Mouse (Mus musculus): ENCODE data around the gene Fam208b. TPM values are rescaled to one million over a fixed set of nuclear protein-coding genes. Genes with fewer than 3 reads are reported as not detected.
"Not testable (repeated sequence)": the region's sequence is repeated elsewhere in the genome, so short reads cannot be mapped to it uniquely, and the experiment has no call there.

Fam208b gene
- total and polyA plus RNA-seq, 3 experiments: 7.3 to 126 (median 58.2) TPM

- no peak for DNase-seq (ENCODE audit: low spot score)
- H3K27me3 ChIP-seq (ENCODE audit: insufficient read depth, low read length): no peaks in the 10 kb centered on the region
- no peaks in the 10 kb centered on the region for H3K36me3 ChIP-seq (replicated peaks)
- no peak overlapping the region for H3K4me3 ChIP-seq (ENCODE audit: low read depth, low read length)
- peaks cover 58% of the 10 kb centered on the region for H3K4me1 ChIP-seq (ENCODE audit: insufficient read depth, low read depth, low read length)
- TF ChIP-seq GATA2 (IDR thresholded peaks at IDR 0.05; ENCODE audit: borderline replicate concordance, low read depth, low read length) (no peak), CTCF (IDR thresholded peaks at IDR 0.05; ENCODE audit: low read depth, low read length) (no peak), POLR2AphosphoS5 (IDR thresholded peaks at IDR 0.05; ENCODE audit: insufficient replicate concordance, low read depth, low read length) (no peak), TAL1 (conservative IDR thresholded peaks at IDR 0.05; ENCODE audit: low read depth, low read length) (no peak), GATA1 (IDR thresholded peaks at IDR 0.05; ENCODE audit: borderline replicate concordance, low read length) (no peak)
- ATAC-seq (ENCODE audit: extremely low read depth, insufficient number of reproducible peaks, low FRiP score, poor library complexity, severe bottlenecking): peak; percentile 61
- no peaks in the 10 kb centered on the region for H3K9me3 ChIP-seq (replicated peaks)
Measured at GRCm38 (mm10) chr13:3530451-3530850, 80.5 kb downstream of the Fam208b start.

GRCm38 (mm10) chr13:3526328-3526727, 84.6 kb downstream of the Fam208b start:
- H3K4me1 ChIP-seq (ENCODE audit: insufficient read depth, low read depth, low read length): peaks cover 43% of the 10 kb centered on the region
- ATAC-seq (ENCODE audit: extremely low read depth, insufficient number of reproducible peaks, low FRiP score, poor library complexity, severe bottlenecking): peak; percentile 47
- no peaks in the 10 kb centered on the region for H3K36me3 ChIP-seq (replicated peaks)
- no peak for TF ChIP-seq GATA1 (IDR thresholded peaks at IDR 0.05; ENCODE audit: borderline replicate concordance, low read length)
- TF ChIP-seq POLR2AphosphoS5 (IDR thresholded peaks at IDR 0.05; ENCODE audit: insufficient replicate concordance, low read depth, low read length): no peak
- no peak for TF ChIP-seq GATA2 (IDR thresholded peaks at IDR 0.05; ENCODE audit: borderline replicate concordance, low read depth, low read length)
- TF ChIP-seq TAL1 (conservative IDR thresholded peaks at IDR 0.05; ENCODE audit: low read depth, low read length): no peak
- no peak for TF ChIP-seq CTCF (IDR thresholded peaks at IDR 0.05; ENCODE audit: low read depth, low read length)
- H3K9me3 ChIP-seq (replicated peaks): no peaks in the 10 kb centered on the region
- H3K27me3 ChIP-seq (ENCODE audit: insufficient read depth, low read length): no peaks in the 10 kb centered on the region
- H3K4me3 ChIP-seq (ENCODE audit: low read depth, low read length): no peak overlapping the region
- peak; percentile 42 for DNase-seq (ENCODE audit: low spot score)

- Histone ChIP-seq H3K4me1 (ENCODE audit: insufficient read depth, low read depth, low read length) (peaks cover 36% of the 10 kb centered on the region), H3K9me3 (replicated peaks) (no peaks in the 10 kb centered on the region), H3K4me3 (ENCODE audit: low read depth, low read length) (no peak overlapping the region), H3K27me3 (ENCODE audit: insufficient read depth, low read length) (no peaks in the 10 kb centered on the region), H3K36me3 (replicated peaks) (no peaks in the 10 kb centered on the region)
- DNase-seq (ENCODE audit: low spot score) (no peak), ATAC-seq (ENCODE audit: extremely low read depth, insufficient number of reproducible peaks, low FRiP score, poor library complexity, severe bottlenecking) (no peak)
- TF ChIP-seq GATA2 (IDR thresholded peaks at IDR 0.05; ENCODE audit: borderline replicate concordance, low read depth, low read length): no peak
- TF ChIP-seq TAL1 (conservative IDR thresholded peaks at IDR 0.05; ENCODE audit: low read depth, low read length): no peak
- no peak for TF ChIP-seq CTCF (IDR thresholded peaks at IDR 0.05; ENCODE audit: low read depth, low read length)
- TF ChIP-seq POLR2AphosphoS5 (IDR thresholded peaks at IDR 0.05; ENCODE audit: insufficient replicate concordance, low read depth, low read length): no peak
- TF ChIP-seq GATA1 (IDR thresholded peaks at IDR 0.05; ENCODE audit: borderline replicate concordance, low read length): no peak
Measured at GRCm38 (mm10) chr13:3525611-3526051, 85.3 kb downstream of the Fam208b start.

GRCm38 (mm10) chr13:3523946-3524345, 87.0 kb downstream of the Fam208b start:
- Histone ChIP-seq H3K36me3 (replicated peaks) (no peaks in the 10 kb centered on the region), H3K4me1 (ENCODE audit: insufficient read depth, low read depth, low read length) (peaks cover 24% of the 10 kb centered on the region), H3K9me3 (replicated peaks) (no peaks in the 10 kb centered on the region), H3K27me3 (ENCODE audit: insufficient read depth, low read length) (no peaks in the 10 kb centered on the region), H3K4me3 (ENCODE audit: low read depth, low read length) (no peak overlapping the region)
- no peak for DNase-seq (ENCODE audit: low spot score)
- TF ChIP-seq GATA1 (IDR thresholded peaks at IDR 0.05; ENCODE audit: borderline replicate concordance, low read length) (no peak), POLR2AphosphoS5 (IDR thresholded peaks at IDR 0.05; ENCODE audit: insufficient replicate concordance, low read depth, low read length) (no peak), TAL1 (conservative IDR thresholded peaks at IDR 0.05; ENCODE audit: low read depth, low read length) (no peak)
- no peak for ATAC-seq (ENCODE audit: extremely low read depth, insufficient number of reproducible peaks, low FRiP score, poor library complexity, severe bottlenecking)

- no peaks in the 10 kb centered on the region for H3K36me3 ChIP-seq (replicated peaks)
- no peaks in the 10 kb centered on the region for H3K9me3 ChIP-seq (replicated peaks)
- TF ChIP-seq CTCF (IDR thresholded peaks at IDR 0.05; ENCODE audit: low read depth, low read length) (no peak), POLR2AphosphoS5 (IDR thresholded peaks at IDR 0.05; ENCODE audit: insufficient replicate concordance, low read depth, low read length) (no peak), TAL1 (conservative IDR thresholded peaks at IDR 0.05; ENCODE audit: low read depth, low read length) (no peak), GATA2 (IDR thresholded peaks at IDR 0.05; ENCODE audit: borderline replicate concordance, low read depth, low read length) (no peak), GATA1 (IDR thresholded peaks at IDR 0.05; ENCODE audit: borderline replicate concordance, low read length) (no peak)
- ATAC-seq (ENCODE audit: extremely low read depth, insufficient number of reproducible peaks, low FRiP score, poor library complexity, severe bottlenecking) (no peak), DNase-seq (ENCODE audit: low spot score) (no peak)
- H3K27me3 ChIP-seq (ENCODE audit: insufficient read depth, low read length): no peaks in the 10 kb centered on the region
- H3K4me3 ChIP-seq (ENCODE audit: low read depth, low read length): no peak overlapping the region
- H3K4me1 ChIP-seq (ENCODE audit: insufficient read depth, low read depth, low read length): peaks cover 23% of the 10 kb centered on the region
Measured at GRCm38 (mm10) chr13:3523459-3523858, 87.4 kb downstream of the Fam208b start.

- not testable (repeated sequence) for H3K4me1 ChIP-seq (ENCODE audit: insufficient read depth, low read depth, low read length); H3K9me3 ChIP-seq (replicated peaks); H3K4me3 ChIP-seq (ENCODE audit: low read depth, low read length); DNase-seq (ENCODE audit: low spot score); H3K27me3 ChIP-seq (ENCODE audit: insufficient read depth, low read length); H3K36me3 ChIP-seq (replicated peaks)
- peak; percentile 70 for ATAC-seq (ENCODE audit: extremely low read depth, insufficient number of reproducible peaks, low FRiP score, poor library complexity, severe bottlenecking)
Measured at GRCm38 (mm10) chr13:3519994-3520393, 90.9 kb downstream of the Fam208b start.

GRCm38 (mm10) chr13:3519357-3519756, 91.6 kb downstream of the Fam208b start:
- not testable (repeated sequence) for H3K27me3 ChIP-seq (ENCODE audit: insufficient read depth, low read length); H3K9me3 ChIP-seq (replicated peaks); H3K4me3 ChIP-seq (ENCODE audit: low read depth, low read length); H3K36me3 ChIP-seq (replicated peaks); ATAC-seq (ENCODE audit: extremely low read depth, insufficient number of reproducible peaks, low FRiP score, poor library complexity, severe bottlenecking); DNase-seq (ENCODE audit: low spot score); H3K4me1 ChIP-seq (ENCODE audit: insufficient read depth, low read depth, low read length)

Other genes starting within 250 kb of the Fam208b start
- gene Gdi2, start 73.0 kb downstream of the Fam208b start, total RNA-seq (2014; fragmentation: Nextera tagmentation): 1,012 and 1,046 TPM in 2 replicates
- gene Gdi2, start 73.0 kb downstream of the Fam208b start, total RNA-seq (2017): 868 and 989 TPM in 2 replicates
- gene Gdi2, start 73.0 kb downstream of the Fam208b start, polyA plus RNA-seq (2012): 493 and 528 TPM in 2 replicates
- gene Asb13, start 22.9 kb upstream of the Fam208b start, total RNA-seq (2014; fragmentation: Nextera tagmentation): not detected in 2 replicates
- 0.06 and 0.11 TPM in 2 replicates for gene Asb13, start 22.9 kb upstream of the Fam208b start, total RNA-seq (2017)
- gene Asb13, start 22.9 kb upstream of the Fam208b start, polyA plus RNA-seq (2012): not detected in 2 replicates
- gene Calml3, start 193.2 kb upstream of the Fam208b start, total RNA-seq (2014; fragmentation: Nextera tagmentation): not detected in 2 replicates
- gene Calml3, start 193.2 kb upstream of the Fam208b start, total RNA-seq (2017): 0.27 TPM in 1 of 2 replicates, not detected in the other
- gene Calml3, start 193.2 kb upstream of the Fam208b start, polyA plus RNA-seq (2012): not detected in 2 replicates
- gene Calm4, start 226.6 kb upstream of the Fam208b start, total RNA-seq (2014; fragmentation: Nextera tagmentation): not detected in 2 replicates
- not detected in 2 replicates for gene Calm4, start 226.6 kb upstream of the Fam208b start, total RNA-seq (2017)
- gene Calm4, start 226.6 kb upstream of the Fam208b start, polyA plus RNA-seq (2012): not detected in 2 replicates
- gene Calm5, start 243.1 kb upstream of the Fam208b start, total RNA-seq (2014; fragmentation: Nextera tagmentation): not detected in 2 replicates
- gene Calm5, start 243.1 kb upstream of the Fam208b start, total RNA-seq (2017): not detected in 2 replicates
- gene Calm5, start 243.1 kb upstream of the Fam208b start, polyA plus RNA-seq (2012): not detected in 2 replicates